Mouse (Mus musculus) thymus, adult 2 months (tissue): ENCODE results near the gene Ahr.
A peak's percentile ranks its signal among the peaks of the same experiment; 100 is the strongest.

Experiments
- CTCF ChIP-seq: fragments of 200-500 bp; IDR thresholded peaks from 2 replicates; pipeline ENCODE4 v1.5.1; 2012; ENCODE audit warnings: mild to moderate bottlenecking, control low read depth, low read length, moderate library complexity, borderline replicate concordance; ENCODE audit not compliant: control insufficient read depth, poor library complexity, insufficient read depth; ENCODE audit errors: extremely low read depth
- POLR2A ChIP-seq: fragments of 200-500 bp; IDR thresholded peaks from 2 replicates; pipeline ENCODE4 v1.6.1; 2012; ENCODE audit warnings: mild to moderate bottlenecking, low read length, control low read depth, moderate library complexity; ENCODE audit not compliant: control insufficient read depth, poor library complexity, insufficient read depth; ENCODE audit errors: extremely low read depth

- TF ChIP-seq CTCF (peak; percentile 40; the same call in 1 of the 2 replicates), POLR2A (no peak)
Observed at GRCm38 (mm10) chr12:35534114-35534753, 604 bp downstream of the Ahr start.
